Mouse (Mus musculus): ENCODE data around the gene Zfp275. TPM values are rescaled to one million over a fixed set of nuclear protein-coding genes. Genes with fewer than 3 reads are reported as not detected.
"Not testable (repeated sequence)": the region's sequence is repeated elsewhere in the genome, so short reads cannot be mapped to it uniquely, and the experiment has no call there.

Zfp275 gene
- total RNA-seq (2014; rRNA removed; ENCODE audit: low replicate concordance) (25.4 and 28.8 TPM in 2 replicates), polyA plus RNA-seq (2015; fragmentation: Nextera tagmentation; extraction: Ambion mirVana) (3.2 and 3.3 TPM in 2 replicates)

- Histone ChIP-seq H3K9me3 (replicated peaks; ENCODE audit: control insufficient read depth, low read length) (no peaks in the 10 kb centered on the region), H3K27ac (ENCODE audit: low read depth) (peak within 1 kb of the TSS; percentile 76), H3K27me3 (ENCODE audit: control insufficient read depth, insufficient read depth, low read length) (no peaks in the 10 kb centered on the region), H3K4me2 (ENCODE audit: low read depth, low read length) (peak within 1 kb of the TSS; percentile 67), H3K4me3 (ENCODE audit: low read depth, low read length) (peak within 1 kb of the TSS; percentile 59), H3K36me3 (replicated peaks; ENCODE audit: control insufficient read depth, insufficient read depth, low read length) (no peaks in the 10 kb centered on the region), H3K4me1 (ENCODE audit: control insufficient read depth, insufficient read depth) (peaks cover 8% of the 10 kb centered on the region), H3K9ac (replicated peaks; ENCODE audit: low read depth, low read length) (peak within 1 kb of the TSS; percentile 70)
- no peak for TF ChIP-seq CTCF (IDR thresholded peaks at IDR 0.05; ENCODE audit: low read depth)
- TF ChIP-seq EP300 (IDR thresholded peaks at IDR 0.05; ENCODE audit: low read depth), result no peak
- 15% methylated on average over 36 of the region's 37 CpGs for WGBS
- ATAC-seq (ENCODE audit: insufficient read depth, low read depth) (peak; percentile 94), DNase-seq (ENCODE audit: low spot score) (peak; percentile 52)
Observed at GRCm38 (mm10) chrX:73342483-73342895, at the start of gene Zfp275. TSS of gene Zfp275 (plus strand) at chrX:73342621.

- H3K27ac ChIP-seq (ENCODE audit: low read depth); H3K36me3 ChIP-seq (replicated peaks; ENCODE audit: control insufficient read depth, insufficient read depth, low read length); ATAC-seq (ENCODE audit: insufficient read depth, low read depth); H3K4me3 ChIP-seq (ENCODE audit: low read depth, low read length); DNase-seq (ENCODE audit: low spot score); H3K27me3 ChIP-seq (ENCODE audit: control insufficient read depth, insufficient read depth, low read length); H3K9me3 ChIP-seq (replicated peaks; ENCODE audit: control insufficient read depth, low read length); H3K9ac ChIP-seq (replicated peaks; ENCODE audit: low read depth, low read length); H3K4me2 ChIP-seq (ENCODE audit: low read depth, low read length); H3K4me1 ChIP-seq (ENCODE audit: control insufficient read depth, insufficient read depth): not testable (repeated sequence)
- 82% methylated on average over 10 of the region's 17 CpGs for WGBS
Observed at GRCm38 (mm10) chrX:73292876-73293275, 49.5 kb upstream of the Zfp275 start, which contains the start of the genes Xlr5a and Xlr5c. TSS of gene Xlr5a (minus strand) at chrX:73292976. TSS of gene Xlr5c (minus strand) at chrX:73292976.

DNA sequence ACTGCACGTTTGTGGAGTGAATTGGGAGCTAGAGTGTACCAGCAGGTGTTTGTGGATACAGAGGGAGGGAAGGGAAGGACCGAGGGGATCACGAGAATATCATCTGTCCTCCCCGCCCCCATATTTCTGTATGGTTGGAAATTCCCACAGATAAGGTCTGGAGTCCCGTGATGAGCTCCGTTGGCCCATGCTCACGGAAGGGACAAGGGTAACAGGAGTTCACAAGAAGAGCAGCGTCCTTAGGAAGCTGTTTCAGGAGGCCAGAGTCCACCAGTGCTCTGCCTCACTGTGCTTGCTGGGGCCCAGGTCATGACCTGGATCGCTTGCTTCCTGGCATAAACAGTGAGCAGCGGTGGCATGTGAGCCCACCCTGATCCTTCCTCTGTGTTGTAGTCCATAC is 46.7 kb upstream of the Zfp275 start:
- not testable (repeated sequence) for H3K9ac ChIP-seq (replicated peaks; ENCODE audit: low read depth, low read length); H3K27me3 ChIP-seq (ENCODE audit: control insufficient read depth, insufficient read depth, low read length); H3K27ac ChIP-seq (ENCODE audit: low read depth); DNase-seq (ENCODE audit: low spot score); H3K9me3 ChIP-seq (replicated peaks; ENCODE audit: control insufficient read depth, low read length); H3K4me2 ChIP-seq (ENCODE audit: low read depth, low read length); H3K4me3 ChIP-seq (ENCODE audit: low read depth, low read length); ATAC-seq (ENCODE audit: insufficient read depth, low read depth); H3K4me1 ChIP-seq (ENCODE audit: control insufficient read depth, insufficient read depth); H3K36me3 ChIP-seq (replicated peaks; ENCODE audit: control insufficient read depth, insufficient read depth, low read length)
- WGBS, result 44% methylated on average over 7 of the region's 10 CpGs

GRCm38 (mm10) chrX:73312522-73312921 is 29.9 kb upstream of the Zfp275 start:
- no peak for TF ChIP-seq EP300 (IDR thresholded peaks at IDR 0.05; ENCODE audit: low read depth)
- peak; percentile 54 for TF ChIP-seq CTCF (IDR thresholded peaks at IDR 0.05; ENCODE audit: low read depth)
- no peak overlapping the region for H3K4me2 ChIP-seq (ENCODE audit: low read depth, low read length)
- H3K4me3 ChIP-seq (ENCODE audit: low read depth, low read length), result no peak overlapping the region
- H3K4me1 ChIP-seq (ENCODE audit: control insufficient read depth, insufficient read depth), result no peaks in the 10 kb centered on the region
- WGBS, result 19% methylated on average over 3 of the region's 3 CpGs
- no peaks in the 10 kb centered on the region for H3K36me3 ChIP-seq (replicated peaks; ENCODE audit: control insufficient read depth, insufficient read depth, low read length)
- H3K27ac ChIP-seq (ENCODE audit: low read depth), result no peak overlapping the region
- H3K9me3 ChIP-seq (replicated peaks; ENCODE audit: control insufficient read depth, low read length), result no peaks in the 10 kb centered on the region
- DNase-seq (ENCODE audit: low spot score), result peak; percentile 5
- ATAC-seq (ENCODE audit: insufficient read depth, low read depth), result no peak
- H3K9ac ChIP-seq (replicated peaks; ENCODE audit: low read depth, low read length), result no peak overlapping the region
- H3K27me3 ChIP-seq (ENCODE audit: control insufficient read depth, insufficient read depth, low read length), result no peaks in the 10 kb centered on the region; the same call in 1 of the 2 replicates

DNA sequence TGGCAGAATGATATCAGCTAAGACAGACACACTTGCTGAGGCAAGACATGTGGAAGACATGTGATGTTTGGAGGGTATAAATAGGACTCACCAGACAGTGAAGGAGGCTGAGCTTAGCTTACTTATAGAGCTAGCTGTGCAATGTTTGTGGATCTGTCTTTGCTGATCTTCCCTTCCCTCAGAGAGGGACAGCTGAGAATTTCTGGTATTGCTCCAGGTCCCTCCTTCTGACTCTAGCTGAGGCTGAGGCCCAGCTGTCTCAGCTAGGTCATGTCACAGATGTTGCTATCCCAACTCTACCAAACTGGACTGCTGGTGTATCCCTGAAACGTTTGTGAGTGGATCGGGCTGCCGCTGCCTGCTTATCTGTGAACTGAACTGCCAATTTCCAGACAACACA is 21.4 kb upstream of the Zfp275 start:
- Histone ChIP-seq H3K9me3 (replicated peaks; ENCODE audit: control insufficient read depth, low read length) (no peaks in the 10 kb centered on the region), H3K27ac (ENCODE audit: low read depth) (no peak overlapping the region), H3K4me1 (ENCODE audit: control insufficient read depth, insufficient read depth) (no peaks in the 10 kb centered on the region), H3K36me3 (replicated peaks; ENCODE audit: control insufficient read depth, insufficient read depth, low read length) (no peaks in the 10 kb centered on the region), H3K4me3 (ENCODE audit: low read depth, low read length) (no peak overlapping the region), H3K4me2 (ENCODE audit: low read depth, low read length) (no peak overlapping the region), H3K9ac (replicated peaks; ENCODE audit: low read depth, low read length) (no peak overlapping the region), H3K27me3 (ENCODE audit: control insufficient read depth, insufficient read depth, low read length) (no peaks in the 10 kb centered on the region)
- 57% methylated on average over 3 of the region's 3 CpGs for WGBS
- TF ChIP-seq EP300 (IDR thresholded peaks at IDR 0.05; ENCODE audit: low read depth) (no peak), CTCF (IDR thresholded peaks at IDR 0.05; ENCODE audit: low read depth) (no peak)
- DNase-seq (ENCODE audit: low spot score) (no peak), ATAC-seq (ENCODE audit: insufficient read depth, low read depth) (no peak)

GRCm38 (mm10) chrX:73327215-73327614 is 15.2 kb upstream of the Zfp275 start:
- no peak for ATAC-seq (ENCODE audit: insufficient read depth, low read depth)
- TF ChIP-seq CTCF (IDR thresholded peaks at IDR 0.05; ENCODE audit: low read depth) (no peak), EP300 (IDR thresholded peaks at IDR 0.05; ENCODE audit: low read depth) (no peak)
- no peak overlapping the region for H3K4me2 ChIP-seq (ENCODE audit: low read depth, low read length)
- H3K9me3 ChIP-seq (replicated peaks; ENCODE audit: control insufficient read depth, low read length), result no peaks in the 10 kb centered on the region
- no peak overlapping the region for H3K4me3 ChIP-seq (ENCODE audit: low read depth, low read length)
- H3K36me3 ChIP-seq (replicated peaks; ENCODE audit: control insufficient read depth, insufficient read depth, low read length), result no peaks in the 10 kb centered on the region
- no peaks in the 10 kb centered on the region for H3K4me1 ChIP-seq (ENCODE audit: control insufficient read depth, insufficient read depth)
- no peak for DNase-seq (ENCODE audit: low spot score)
- WGBS, result 61% methylated on average over 2 of the region's 2 CpGs
- H3K27me3 ChIP-seq (ENCODE audit: control insufficient read depth, insufficient read depth, low read length), result no peaks in the 10 kb centered on the region
- no peak overlapping the region for H3K9ac ChIP-seq (replicated peaks; ENCODE audit: low read depth, low read length)
- H3K27ac ChIP-seq (ENCODE audit: low read depth), result no peak overlapping the region
